Mouse (Mus musculus) stomach, postnatal 0 days (tissue): ENCODE data around the gene Ptprn2. TPM values are rescaled to one million over a fixed set of nuclear protein-coding genes. Genes with fewer than 3 reads are reported as not detected.
A peak's percentile ranks its signal among the peaks of the same experiment; 100 is the strongest.

Source experiments
- ATAC-seq: fragments of 200-750 bp; cut with Nextera tagmentation; 2 replicates; pipeline ENCODE4 v1.8.0; 2017; ENCODE audit not compliant: low FRiP score, low TSS enrichment
- DNase-seq: peaks from one replicate; pipeline ENCODE4 v3.0.0-alpha.2; 2016; ENCODE audit warnings: low spot score
- H3K27ac ChIP-seq: fragments of 300-500 bp; sonication (generic); replicated peaks from 2 replicates; pipeline ENCODE4 v1.5.1; 2014; ENCODE audit warnings: mild to moderate bottlenecking, control low read depth
- H3K27me3 ChIP-seq: fragments of 300-500 bp; sonication (generic); 2 replicates; pipeline ENCODE4 v1.6.1; 2014; ENCODE audit warnings: low read length; ENCODE audit not compliant: control insufficient read depth, insufficient read depth
- H3K36me3 ChIP-seq: fragments of 300-500 bp; sonication (generic); 2 replicates; pipeline ENCODE4 v1.6.1; 2014; ENCODE audit warnings: low read length, mixed read lengths; ENCODE audit not compliant: control insufficient read depth, insufficient read depth
- H3K4me1 ChIP-seq: fragments of 300-500 bp; sonication (generic); replicated peaks from 2 replicates; pipeline ENCODE4 v1.6.1; 2014; ENCODE audit warnings: antibody characterized with exemption; ENCODE audit not compliant: control insufficient read depth, insufficient read depth
- H3K4me2 ChIP-seq: fragments of 300-500 bp; sonication (generic); replicated peaks from 2 replicates; pipeline ENCODE4 v1.6.1; 2014; ENCODE audit warnings: low read depth, mild to moderate bottlenecking, control low read depth, moderate library complexity
- H3K4me3 ChIP-seq: fragments of 300-500 bp; sonication (generic); 2 replicates; pipeline ENCODE4 v1.5.1; 2014; ENCODE audit warnings: low read depth, low read length, control low read depth
- H3K9ac ChIP-seq: fragments of 300-500 bp; sonication (generic); 2 replicates; pipeline ENCODE4 v1.6.1; 2014; ENCODE audit warnings: mild to moderate bottlenecking, low read length, control low read depth, mixed read lengths
- H3K9me3 ChIP-seq: fragments of 300-500 bp; sonication (generic); 2 replicates; pipeline ENCODE4 v1.6.1; 2016; ENCODE audit warnings: low read length; ENCODE audit not compliant: control insufficient read depth
- CTCF ChIP-seq: IDR thresholded peaks from 2 replicates; pipeline ENCODE4 v1.5.1; 2016; ENCODE audit warnings: antibody characterized with exemption, low read depth, mild to moderate bottlenecking, moderate library complexity
- EP300 ChIP-seq: optimal IDR thresholded peaks from 2 replicates; pipeline ENCODE3; 2016; ENCODE audit warnings: antibody characterized with exemption
- WGBS: fragments of 180-500 bp; shearing (Covaris S2); extraction: QIAGEN DNeasy Blood & Tissue Kit; methylation state at CpG from one replicate; pipeline ENCODE4 v1.1.7; 2014; 5-methylcytosine and 5-hydroxymethylcytosine counted together
- polyA plus RNA-seq: library from polyadenylated mRNA; unstranded; fragments of >200 nt; fragmentation: Nextera tagmentation; extraction: Ambion mirVana; gene quantifications from 2 replicates; pipeline ENCODE4 v1.2.1, GENCODE M21; 2015

Gene Ptprn2
- polyA plus RNA-seq, 1 experiment from 2014 or later: 6.0 TPM

- H3K27ac ChIP-seq: peak overlapping the region; percentile 69
- H3K9ac ChIP-seq: no peak overlapping the region
- no peak for DNase-seq
- no peaks in the 10 kb centered on the region for H3K36me3 ChIP-seq
- no peaks in the 10 kb centered on the region for H3K9me3 ChIP-seq
- H3K4me1 ChIP-seq: 0 out of 2 replicates have a peak, but pooled peaks cover 2% of the 10 kb centered on the region
- no peak overlapping the region for H3K4me2 ChIP-seq
- H3K27me3 ChIP-seq: no peaks in the 10 kb centered on the region
- 64% methylated on average over 4 of the region's 4 CpGs for WGBS
- no peak for ATAC-seq
- no peak overlapping the region for H3K4me3 ChIP-seq
- TF ChIP-seq EP300 (no peak), CTCF (no peak)
These were observed 97.3 kb downstream of the Ptprn2 start for GRCm38 (mm10) chr12:116582829-116583228.

GRCm38 (mm10) chr12:116585001-116585400 is 99.5 kb downstream of the Ptprn2 start:
- H3K9me3 ChIP-seq: no peaks in the 10 kb centered on the region
- DNase-seq: peak; percentile 93
- WGBS: 20% methylated on average over 5 of the region's 5 CpGs
- H3K27me3 ChIP-seq: no peaks in the 10 kb centered on the region
- peak; percentile 67 for ATAC-seq
- 0 out of 2 replicates have a peak, but pooled peaks cover under 1% of the 10 kb centered on the region for H3K4me1 ChIP-seq
- no peak overlapping the region for H3K4me3 ChIP-seq
- peak overlapping the region; percentile 50 for H3K27ac ChIP-seq
- TF ChIP-seq CTCF (no peak), EP300 (no peak)
- no peaks in the 10 kb centered on the region for H3K36me3 ChIP-seq
- H3K4me2 ChIP-seq: no peak overlapping the region
- no peak overlapping the region for H3K9ac ChIP-seq

- no peaks in the 10 kb centered on the region for H3K36me3 ChIP-seq
- DNase-seq (peak; percentile 67), ATAC-seq (peak; percentile 58)
- H3K27me3 ChIP-seq: no peaks in the 10 kb centered on the region
- no peaks in the 10 kb centered on the region for H3K4me1 ChIP-seq
- TF ChIP-seq EP300: no peak
- TF ChIP-seq CTCF: no peak
- WGBS: 51% methylated on average over 2 of the region's 2 CpGs
- peak overlapping the region; percentile 83 for H3K27ac ChIP-seq
- no peaks in the 10 kb centered on the region for H3K9me3 ChIP-seq
- H3K9ac ChIP-seq: no peak overlapping the region
- H3K4me2 ChIP-seq: no peak overlapping the region
- no peak overlapping the region for H3K4me3 ChIP-seq
These were observed 100.6 kb downstream of the Ptprn2 start for GRCm38 (mm10) chr12:116586167-116586566.

- H3K9me3 ChIP-seq: no peaks in the 10 kb centered on the region
- no peak overlapping the region for H3K4me2 ChIP-seq
- H3K4me1 ChIP-seq: no peaks in the 10 kb centered on the region
- peak; percentile 62 for ATAC-seq
- no peak for TF ChIP-seq EP300
- TF ChIP-seq CTCF: no peak
- peak; percentile 50 for DNase-seq
- WGBS: 42% methylated on average over 3 of the region's 3 CpGs
- no peak overlapping the region for H3K4me3 ChIP-seq
- H3K27ac ChIP-seq: peak overlapping the region; percentile 83
- H3K9ac ChIP-seq: no peak overlapping the region
- no peaks in the 10 kb centered on the region for H3K27me3 ChIP-seq
- no peaks in the 10 kb centered on the region for H3K36me3 ChIP-seq
These were observed 102.0 kb downstream of the Ptprn2 start for GRCm38 (mm10) chr12:116587548-116587947.

GRCm38 (mm10) chr12:116590076-116590475 is 104.6 kb downstream of the Ptprn2 start:
- TF ChIP-seq EP300 (no peak), CTCF (no peak)
- H3K9ac ChIP-seq: no peak overlapping the region
- ATAC-seq: no peak
- no peak overlapping the region for H3K27ac ChIP-seq
- H3K27me3 ChIP-seq: no peaks in the 10 kb centered on the region
- no peaks in the 10 kb centered on the region for H3K9me3 ChIP-seq
- no peaks in the 10 kb centered on the region for H3K36me3 ChIP-seq
- WGBS: 86% methylated on average over 5 of the region's 5 CpGs
- no peaks in the 10 kb centered on the region for H3K4me1 ChIP-seq
- no peak overlapping the region for H3K4me3 ChIP-seq
- no peak overlapping the region for H3K4me2 ChIP-seq
- no peak for DNase-seq

GRCm38 (mm10) chr12:116594457-116594856 is 108.9 kb downstream of the Ptprn2 start:
- Histone ChIP-seq H3K4me1 (no peaks in the 10 kb centered on the region), H3K4me3 (no peak overlapping the region), H3K27ac (no peak overlapping the region), H3K9ac (no peak overlapping the region), H3K27me3 (no peaks in the 10 kb centered on the region), H3K9me3 (no peaks in the 10 kb centered on the region), H3K36me3 (no peaks in the 10 kb centered on the region), H3K4me2 (no peak overlapping the region)
- ATAC-seq: no peak
- 75% methylated on average over 8 of the region's 8 CpGs for WGBS
- no peak for TF ChIP-seq EP300
- TF ChIP-seq CTCF: no peak
- DNase-seq: no peak
